Mouse (Mus musculus) forebrain, embryonic 15.5 days (tissue): ENCODE measurements around the gene Trp73. TPM values are rescaled to one million over a fixed set of nuclear protein-coding genes. Genes with fewer than 3 reads are reported as not detected.
A peak's percentile ranks its signal among the peaks of the same experiment; 100 is the strongest.

Source experiments
- ATAC-seq: fragments of 200-750 bp; cut with Nextera tagmentation; replicated peaks from 2 replicates; pipeline ENCODE4 v1.8.0; 2017; ENCODE audit warnings: mild to moderate bottlenecking, moderate TSS enrichment, moderate library complexity
- H3K27ac ChIP-seq: fragments of 300-500 bp; sonication (generic); replicated peaks from 2 replicates; pipeline ENCODE4 v1.5.1; 2015; ENCODE audit warnings: mild to moderate bottlenecking, inconsistent platforms
- H3K27me3 ChIP-seq: fragments of 300-500 bp; sonication (generic); 2 replicates; pipeline ENCODE4 v1.6.1; 2015; ENCODE audit warnings: inconsistent platforms
- H3K36me3 ChIP-seq: fragments of 300-500 bp; sonication (generic); 2 replicates; pipeline ENCODE4 v1.6.1; 2015; ENCODE audit warnings: mild to moderate bottlenecking, inconsistent platforms
- H3K4me1 ChIP-seq: fragments of 300-500 bp; sonication (generic); 2 replicates; pipeline ENCODE4 v1.6.1; 2015; ENCODE audit warnings: inconsistent platforms
- H3K4me2 ChIP-seq: fragments of 300-500 bp; sonication (generic); replicated peaks from 2 replicates; pipeline ENCODE4 v1.6.1; 2015; ENCODE audit warnings: mild to moderate bottlenecking, inconsistent platforms
- H3K4me3 ChIP-seq: fragments of 300-500 bp; sonication (generic); 2 replicates; pipeline ENCODE4 v1.5.1; 2015; ENCODE audit warnings: mild to moderate bottlenecking, inconsistent platforms
- H3K9ac ChIP-seq: fragments of 300-500 bp; sonication (generic); replicated peaks from 2 replicates; pipeline ENCODE4 v1.6.1; 2015; ENCODE audit warnings: mild to moderate bottlenecking, inconsistent platforms
- H3K9me3 ChIP-seq: fragments of 300-500 bp; sonication (generic); 2 replicates; pipeline ENCODE4 v1.6.1; 2016; ENCODE audit warnings: inconsistent platforms
- WGBS: fragments of 180-500 bp; shearing (Covaris S2); methylation state at CpG from one replicate; pipeline ENCODE4 v1.1.7; 2015; ENCODE audit warnings: mixed read lengths; 5-methylcytosine and 5-hydroxymethylcytosine counted together
- polyA plus RNA-seq: library from polyadenylated mRNA; unstranded; fragments of >200 nt; fragmentation: Nextera tagmentation; extraction: Ambion mirVana; gene quantifications from 2 replicates; pipeline ENCODE4 v1.2.1, GENCODE M21; 2015

The Trp73 gene
- polyA plus RNA-seq, 1 experiment from 2014 or later: 5.6 TPM

- ATAC-seq: no peak
- H3K4me2 ChIP-seq: no peak overlapping the region
- H3K9me3 ChIP-seq: no peaks in the 10 kb centered on the region
- no peak overlapping the region for H3K9ac ChIP-seq
- 32% methylated on average over 17 of the region's 17 CpGs for WGBS
- peaks cover 18% of the 10 kb centered on the region; the same call in 1 of the 2 replicates for H3K27me3 ChIP-seq
- H3K4me1 ChIP-seq: peaks cover 11% of the 10 kb centered on the region
- H3K27ac ChIP-seq: no peak overlapping the region
- H3K4me3 ChIP-seq: no peak overlapping the region
- H3K36me3 ChIP-seq: peaks cover 24% of the 10 kb centered on the region
Observed at GRCm38 (mm10) chr4:154024729-154025521, 115.1 kb downstream of the Trp73 start.

GRCm38 (mm10) chr4:154023754-154024601 lies 116.0 kb downstream of the Trp73 start:
- Histone ChIP-seq H3K4me2 (no peak overlapping the region), H3K36me3 (peaks cover 34% of the 10 kb centered on the region), H3K4me1 (peaks cover 11% of the 10 kb centered on the region), H3K9ac (no peak overlapping the region), H3K4me3 (no peak overlapping the region), H3K9me3 (no peaks in the 10 kb centered on the region), H3K27me3 (peaks cover 18% of the 10 kb centered on the region; the same call in 1 of the 2 replicates), H3K27ac (no peak overlapping the region)
- ATAC-seq: no peak
- WGBS: 28% methylated on average over 8 of the region's 8 CpGs

GRCm38 (mm10) chr4:154022844-154023243 lies 117.2 kb downstream of the Trp73 start:
- Histone ChIP-seq H3K9ac (no peak overlapping the region), H3K36me3 (peaks cover 45% of the 10 kb centered on the region), H3K4me2 (no peak overlapping the region), H3K4me3 (no peak overlapping the region), H3K27ac (no peak overlapping the region), H3K27me3 (peaks cover 18% of the 10 kb centered on the region; the same call in 1 of the 2 replicates), H3K4me1 (peaks cover 11% of the 10 kb centered on the region), H3K9me3 (no peaks in the 10 kb centered on the region)
- WGBS: 14% methylated on average over 4 of the region's 4 CpGs
- peak; percentile 20; the same call in 1 of the 2 replicates for ATAC-seq

GRCm38 (mm10) chr4:154022407-154022806 lies 117.6 kb downstream of the Trp73 start:
- H3K4me2 ChIP-seq: no peak overlapping the region
- peaks cover 18% of the 10 kb centered on the region; the same call in 1 of the 2 replicates for H3K27me3 ChIP-seq
- peaks cover 47% of the 10 kb centered on the region for H3K36me3 ChIP-seq
- no peak overlapping the region for H3K9ac ChIP-seq
- H3K4me1 ChIP-seq: peaks cover 11% of the 10 kb centered on the region
- no peak overlapping the region for H3K27ac ChIP-seq
- 77% methylated on average over 4 of the region's 4 CpGs for WGBS
- 0 out of 2 replicates have a peak, but pooled peaks have one; percentile 5 for ATAC-seq
- no peaks in the 10 kb centered on the region for H3K9me3 ChIP-seq
- no peak overlapping the region for H3K4me3 ChIP-seq

GRCm38 (mm10) chr4:154021432-154021831 lies 118.6 kb downstream of the Trp73 start:
- peaks cover 11% of the 10 kb centered on the region for H3K4me1 ChIP-seq
- peaks cover 9% of the 10 kb centered on the region; the same call in 1 of the 2 replicates for H3K27me3 ChIP-seq
- 92% methylated on average over 9 of the region's 9 CpGs for WGBS
- H3K36me3 ChIP-seq: peaks cover 56% of the 10 kb centered on the region
- no peaks in the 10 kb centered on the region for H3K9me3 ChIP-seq
- ATAC-seq: no peak
- no peak overlapping the region for H3K4me2 ChIP-seq
- H3K4me3 ChIP-seq: no peak overlapping the region
- H3K27ac ChIP-seq: no peak overlapping the region
- H3K9ac ChIP-seq: no peak overlapping the region

- Histone ChIP-seq H3K9me3 (no peaks in the 10 kb centered on the region), H3K27me3 (no peaks in the 10 kb centered on the region), H3K4me1 (no peaks in the 10 kb centered on the region), H3K4me3 (no peak overlapping the region), H3K36me3 (peaks cover 64% of the 10 kb centered on the region), H3K9ac (no peak overlapping the region), H3K4me2 (no peak overlapping the region), H3K27ac (no peak overlapping the region)
- 75% methylated on average over 7 of the region's 7 CpGs for WGBS
- no peak for ATAC-seq
Observed at GRCm38 (mm10) chr4:154019571-154019970, 120.4 kb downstream of the Trp73 start.

GRCm38 (mm10) chr4:154015476-154015875 lies 124.5 kb downstream of the Trp73 start:
- no peaks in the 10 kb centered on the region for H3K27me3 ChIP-seq
- no peak overlapping the region for H3K4me3 ChIP-seq
- no peaks in the 10 kb centered on the region for H3K9me3 ChIP-seq
- no peak overlapping the region for H3K27ac ChIP-seq
- 91% methylated on average over 11 of the region's 11 CpGs for WGBS
- no peak for ATAC-seq
- H3K4me2 ChIP-seq: no peak overlapping the region
- H3K36me3 ChIP-seq: peaks cover 45% of the 10 kb centered on the region
- H3K4me1 ChIP-seq: peaks cover 25% of the 10 kb centered on the region
- no peak overlapping the region for H3K9ac ChIP-seq

- WGBS: 2% methylated on average over 55 of the region's 55 CpGs
- Histone ChIP-seq H3K9ac (peak overlapping the region; percentile 73), H3K27me3 (no peaks in the 10 kb centered on the region), H3K9me3 (no peaks in the 10 kb centered on the region), H3K4me1 (peaks cover 25% of the 10 kb centered on the region), H3K4me2 (peak overlapping the region; percentile 97), H3K27ac (no peak overlapping the region), H3K36me3 (peaks cover 16% of the 10 kb centered on the region), H3K4me3 (peak overlapping the region; percentile 76)
- ATAC-seq: peak; percentile 20
Observed at GRCm38 (mm10) chr4:154012132-154012882, 127.7 kb downstream of the Trp73 start.

- under 1% methylated on average over 44 of the region's 59 CpGs for WGBS
- Histone ChIP-seq H3K4me1 (peaks cover 25% of the 10 kb centered on the region), H3K36me3 (peaks cover 14% of the 10 kb centered on the region), H3K27ac (peak within 1 kb of the TSS; percentile 53), H3K4me2 (peak within 1 kb of the TSS; percentile 97), H3K9ac (peak within 1 kb of the TSS; percentile 73), H3K9me3 (no peaks in the 10 kb centered on the region), H3K27me3 (no peaks in the 10 kb centered on the region), H3K4me3 (peak within 1 kb of the TSS; percentile 76)
- peak; percentile 96 for ATAC-seq
Observed at GRCm38 (mm10) chr4:154011646-154012089, 128.3 kb downstream of the Trp73 start, which contains the start of gene Lrrc47. Lrrc47 (plus strand) TSS chr4:154011731.

- H3K9me3 ChIP-seq: no peaks in the 10 kb centered on the region
- peaks cover 25% of the 10 kb centered on the region for H3K4me1 ChIP-seq
- no peaks in the 10 kb centered on the region for H3K27me3 ChIP-seq
- H3K4me3 ChIP-seq: peak overlapping the region; percentile 76
- H3K36me3 ChIP-seq: peaks cover 15% of the 10 kb centered on the region
- peak overlapping the region; percentile 97 for H3K4me2 ChIP-seq
- H3K27ac ChIP-seq: peak overlapping the region; percentile 53
- peak overlapping the region; percentile 73 for H3K9ac ChIP-seq
- ATAC-seq: peak; percentile 69; the same call in 1 of the 2 replicates
- WGBS: 26% methylated on average over 13 of the region's 13 CpGs
Observed at GRCm38 (mm10) chr4:154010907-154011645, 128.9 kb downstream of the Trp73 start.

- no peak for ATAC-seq
- no peaks in the 10 kb centered on the region for H3K9me3 ChIP-seq
- H3K36me3 ChIP-seq: peaks cover 26% of the 10 kb centered on the region
- H3K4me1 ChIP-seq: peaks cover 12% of the 10 kb centered on the region
- H3K9ac ChIP-seq: no peak overlapping the region
- H3K27ac ChIP-seq: no peak overlapping the region
- H3K4me3 ChIP-seq: no peak overlapping the region
- no peaks in the 10 kb centered on the region for H3K27me3 ChIP-seq
- 82% methylated on average over 4 of the region's 4 CpGs for WGBS
- H3K4me2 ChIP-seq: no peak overlapping the region
Observed at GRCm38 (mm10) chr4:154007759-154008158, 132.2 kb downstream of the Trp73 start.
